Comparison of ENCODE assay signal across 18 mouse cellular contexts in the genomic region with DNA sequence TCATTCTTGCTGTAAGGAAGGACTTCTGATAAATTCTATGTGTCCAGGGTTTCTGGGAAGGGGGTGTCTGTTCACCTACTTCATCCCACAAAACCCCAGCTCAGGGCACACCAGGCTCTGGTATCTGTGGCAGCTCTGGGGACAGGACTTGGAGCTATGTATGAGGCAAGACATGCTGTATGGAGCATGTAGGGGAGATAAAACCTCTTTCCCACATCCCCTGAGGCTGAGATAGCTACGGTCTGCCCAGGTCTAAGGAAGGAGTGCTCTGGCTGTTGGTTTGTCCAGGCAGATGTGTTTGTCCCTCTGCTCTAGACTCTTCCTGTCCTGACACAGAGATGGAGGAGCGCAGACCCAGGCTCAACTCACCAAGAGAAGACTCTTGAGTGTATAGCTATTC. TPM values are rescaled to one million over a fixed set of nuclear protein-coding genes. Genes with fewer than 3 reads are reported as not detected.
"Had no signal": no experiment of that assay in that cellular context is flagged by ENCODE, and none has a peak within 500 bp of the region (broad histone marks: within the 10 kb centered on the region; RNA-seq: fewer than 3 reads in every experiment).

No protein-coding gene starts in this region.

- H3K9me3 ChIP-seq: intestine, embryonic 15.5 days; kidney, embryonic 15.5 days; limb, embryonic 12.5 days; limb, embryonic 15.5 days had no signal

- H3K4me2 ChIP-seq: intestine, embryonic 15.5 days; kidney, embryonic 15.5 days; limb, embryonic 12.5 days; limb, embryonic 15.5 days; midbrain, embryonic 11.5 days had no signal

- H3K4me3 ChIP-seq: intestine, embryonic 15.5 days; kidney, embryonic 15.5 days; limb, embryonic 12.5 days; limb, embryonic 15.5 days had no signal

- H3K9ac ChIP-seq: intestine, embryonic 15.5 days; kidney, embryonic 15.5 days; limb, embryonic 12.5 days; limb, embryonic 15.5 days had no signal

- DNase-seq: kidney, adult 11 months; kidney, adult 8-10 months; kidney, postnatal 10 days; kidney, postnatal 36 days; left cerebral cortex, postnatal 4 days; lung, adult 2 months; lung, postnatal 14 days; lung, postnatal 4 days; midbrain, embryonic 14.5 days; thymus, postnatal 25 days had no signal

- H3K4me1 ChIP-seq: limb, embryonic 12.5 days had no signal

- H3K27ac ChIP-seq: intestine, embryonic 15.5 days; kidney, embryonic 15.5 days; limb, embryonic 12.5 days; limb, embryonic 15.5 days had no signal

- H3K36me3 ChIP-seq: intestine, embryonic 15.5 days; kidney, embryonic 15.5 days; limb, embryonic 12.5 days; limb, embryonic 15.5 days had no signal

- H3K27me3 ChIP-seq: kidney, embryonic 15.5 days had no signal

- ATAC-seq: intestine, embryonic 15.5 days had no signal

RNA-seq across cellular contexts. Expression of gene Chrna4, which starts 35.6 kb away (rescaled TPM):
- total RNA-seq: megakaryocyte progenitor cell, adult 5-6 weeks; megakaryocyte-erythroid progenitor cell, adult 5-6 weeks had no signal
- polyA plus RNA-seq: lung, adult 2 months; spleen, adult 2 months had no signal

RNA-seq across cellular contexts. Expression of gene Kcnq2, which starts 56.2 kb away (rescaled TPM):
- total RNA-seq: megakaryocyte progenitor cell, adult 5-6 weeks; megakaryocyte-erythroid progenitor cell, adult 5-6 weeks had no signal
- polyA plus RNA-seq: spleen, adult 2 months had no signal
